Mouse (Mus musculus): Measurements from ENCODE around the gene Cxcr5.

GRCm38 (mm10) chr9:44477339-44478228 is 84.1 kb downstream of the Cxcr5 start:
- TF ChIP-seq CTCF (IDR thresholded peaks at IDR 0.05; ENCODE audit: low read depth, low read length): peak; percentile 43
- no peak for TF ChIP-seq POLR2A (IDR thresholded peaks at IDR 0.05; ENCODE audit: insufficient read depth, low read length)
- TF ChIP-seq EP300 (IDR thresholded peaks at IDR 0.05; ENCODE audit: insufficient read depth, low read depth, low read length): 0 out of 2 replicates have a peak, but pooled peaks have one; percentile 33
